Mouse (Mus musculus) layer of hippocampus, adult 2 months (tissue): ENCODE measurements around the gene Atp6v0d1. TPM values are rescaled to one million over a fixed set of nuclear protein-coding genes. Genes with fewer than 3 reads are reported as not detected.

Experiments used
- DNase-seq, 2 experiments: peaks; one replicate each; pipeline ENCODE4 v3.0.0; 2022; ENCODE audit warnings: low spot score in 2 of 2
- H3K27ac ChIP-seq: fragments of 200-600 bp; 2 replicates; pipeline ENCODE4 v1.8.1; 2022
- H3K4me3 ChIP-seq: fragments of 200-600 bp; 2 replicates; pipeline ENCODE4 v1.8.1; 2022; ENCODE audit warnings: mild to moderate bottlenecking
- CTCF ChIP-seq: fragments of 200-600 bp; conservative IDR thresholded peaks from 2 replicates; pipeline ENCODE4 v1.8.1; 2022; ENCODE audit warnings: antibody characterized with exemption, mild to moderate bottlenecking, moderate library complexity
- total RNA-seq, 2 experiments: library from RNA; stranded (reverse); gene quantifications; 2 replicates each; pipeline ENCODE4 v1.2.3; 2021

Gene Atp6v0d1
- total RNA-seq, 2 experiments from 2014 or later = 278 to 305 TPM

DNA sequence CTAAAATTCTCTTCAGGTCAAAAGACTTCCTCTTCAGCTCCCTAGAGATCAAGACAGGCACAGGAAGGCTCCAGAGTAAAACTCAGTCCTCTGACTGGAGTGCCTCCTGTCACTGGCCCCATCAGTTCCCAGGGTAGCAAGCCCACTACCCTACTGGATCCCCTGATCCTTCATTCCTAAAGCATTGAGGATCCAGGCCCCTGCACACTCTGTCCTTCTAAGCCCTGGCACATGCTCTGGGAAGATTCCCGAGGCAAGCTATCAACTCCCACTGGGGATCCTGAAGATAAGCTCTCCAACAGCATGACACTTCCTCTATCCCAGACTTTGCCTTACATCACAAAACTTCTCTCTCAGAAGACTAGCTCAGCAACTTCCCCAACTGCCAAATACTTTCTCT, 22.1 kb downstream of the Atp6v0d1 start:
- TF ChIP-seq CTCF = no peak
- no peak for DNase-seq
- Histone ChIP-seq H3K4me3 (no peak overlapping the region), H3K27ac (peak overlapping the region; percentile 49; the same call in 1 of the 2 replicates)

DNA sequence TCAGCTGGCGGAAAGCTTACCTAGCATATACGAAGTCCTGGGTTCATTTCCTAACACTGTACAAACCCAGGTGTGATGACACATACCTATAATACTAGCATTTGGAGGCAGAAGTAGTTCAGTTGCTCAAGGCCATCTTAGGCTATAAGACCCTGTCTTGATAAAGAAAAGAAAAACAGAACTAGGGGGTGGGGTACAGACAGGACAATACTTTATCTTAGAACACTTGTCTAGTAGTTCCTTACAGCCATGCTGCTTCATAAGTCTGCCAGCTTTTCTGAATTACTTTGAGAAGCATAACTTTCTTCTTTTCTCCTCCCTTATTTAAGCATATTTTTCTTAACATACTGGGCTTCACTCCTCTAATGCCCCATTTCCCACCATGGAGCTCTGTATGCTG, 23.0 kb downstream of the Atp6v0d1 start:
- TF ChIP-seq CTCF = no peak
- no peak overlapping the region for H3K4me3 ChIP-seq
- DNase-seq = no peak
- no peak overlapping the region for H3K27ac ChIP-seq

DNA sequence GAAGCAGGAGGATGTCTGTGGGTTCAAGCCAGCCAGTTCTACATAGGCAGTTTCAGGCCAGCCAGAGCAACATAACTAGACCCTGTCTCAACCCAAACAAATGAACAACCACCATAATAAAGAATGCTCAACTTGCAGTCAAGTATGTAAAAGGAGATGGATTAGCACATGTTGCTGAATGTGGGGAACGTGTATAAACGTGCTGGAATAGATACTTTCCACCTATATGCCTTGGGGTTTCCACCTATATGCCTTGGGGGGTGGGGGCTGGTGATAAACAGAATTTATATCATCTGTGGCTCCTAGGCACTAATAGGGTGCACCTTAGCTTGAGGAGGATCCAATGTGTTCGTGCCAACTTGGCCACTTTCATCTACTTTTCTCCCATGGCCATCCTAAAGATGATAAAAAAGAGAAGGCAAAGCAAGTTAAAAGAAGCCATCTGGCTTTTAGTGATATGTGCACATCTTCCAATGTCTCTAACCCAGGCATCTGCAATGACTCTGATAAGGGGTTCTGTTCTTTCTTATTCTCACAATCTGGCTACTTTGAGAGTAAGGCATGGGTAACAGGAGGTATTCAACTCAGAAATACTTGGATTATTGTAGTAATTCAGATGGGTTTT, 23.7 kb downstream of the Atp6v0d1 start:
- H3K4me3 ChIP-seq = no peak overlapping the region
- TF ChIP-seq CTCF = no peak
- no peak overlapping the region for H3K27ac ChIP-seq
- no peak for DNase-seq

DNA sequence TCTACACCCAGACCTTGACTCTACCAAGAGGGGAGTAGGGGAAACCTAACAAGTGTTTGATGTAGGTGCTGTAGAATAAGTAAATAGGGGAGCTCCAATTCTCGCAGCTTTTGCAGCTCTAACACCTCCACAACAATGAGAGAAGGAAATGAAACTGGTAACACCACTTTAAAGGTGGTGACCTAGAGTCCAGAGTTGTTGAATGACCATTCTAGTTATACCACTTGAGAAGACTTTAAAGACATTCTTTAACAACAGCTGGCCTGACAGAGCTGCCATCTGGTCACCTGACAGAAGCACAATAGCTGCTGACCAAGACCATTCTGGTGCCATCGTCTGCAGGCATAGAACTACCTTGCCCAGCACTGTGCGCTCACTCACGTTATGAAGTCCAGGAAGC, 26.9 kb downstream of the Atp6v0d1 start:
- Histone ChIP-seq H3K27ac (no peak overlapping the region), H3K4me3 (no peak overlapping the region)
- no peak for DNase-seq
- TF ChIP-seq CTCF = no peak

DNA sequence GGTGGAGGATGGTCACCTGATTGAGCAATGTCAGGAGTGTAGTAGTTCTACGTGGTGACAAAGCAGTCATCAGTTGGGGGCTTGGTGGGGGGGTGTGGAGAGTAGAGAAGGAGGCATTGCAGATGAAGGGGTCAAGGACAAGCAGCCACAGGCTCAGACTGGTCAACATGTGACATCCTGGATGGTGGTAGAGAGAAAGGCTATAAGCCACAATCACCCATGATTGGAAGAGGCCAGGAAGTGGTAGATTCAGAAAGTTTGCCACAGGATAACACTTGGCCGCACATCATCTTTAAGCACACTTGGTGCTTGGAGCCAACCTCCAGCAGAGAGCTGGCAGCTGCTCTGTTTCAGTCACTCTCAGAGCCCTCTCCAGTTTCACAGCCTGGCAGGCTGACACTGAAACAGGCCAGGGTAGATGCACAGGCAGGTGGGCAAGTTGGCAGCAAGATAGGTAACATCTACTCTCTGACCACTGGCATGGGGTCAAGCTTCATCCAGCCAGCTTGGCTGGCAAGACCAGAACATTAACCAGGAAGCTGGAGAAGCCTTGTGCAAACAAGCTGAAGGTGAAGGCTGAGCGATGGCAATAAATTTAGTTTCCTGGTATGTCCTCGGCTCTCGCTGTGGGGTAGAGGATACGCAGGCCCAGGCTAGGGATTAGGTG, 28.7 kb downstream of the Atp6v0d1 start:
- DNase-seq = no peak
- no peak for TF ChIP-seq CTCF
- no peak overlapping the region for H3K4me3 ChIP-seq
- H3K27ac ChIP-seq = peak overlapping the region; percentile 1; the same call in 1 of the 2 replicates

DNA sequence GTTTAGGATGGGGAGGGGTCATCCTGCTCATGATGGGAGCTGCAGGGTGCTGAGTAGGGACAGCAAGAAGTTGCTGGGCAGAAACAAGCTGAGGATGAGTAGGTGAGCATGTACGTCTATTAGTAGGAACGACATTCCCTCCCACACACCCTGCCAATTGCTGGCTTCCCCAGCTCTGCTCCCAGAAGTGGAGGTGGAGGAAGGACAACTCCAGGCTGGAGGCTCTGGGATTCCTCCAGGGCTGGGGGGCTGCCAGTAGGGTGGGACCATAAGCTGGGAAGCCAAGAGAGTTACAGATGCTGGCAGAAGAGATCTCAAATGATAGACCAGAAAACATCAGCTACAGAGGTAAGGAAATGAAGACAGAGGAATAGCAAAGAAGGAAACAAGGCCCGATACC, 29.3 kb downstream of the Atp6v0d1 start:
- TF ChIP-seq CTCF = no peak
- no peak for DNase-seq
- no peak overlapping the region for H3K27ac ChIP-seq
- H3K4me3 ChIP-seq = no peak overlapping the region

DNA sequence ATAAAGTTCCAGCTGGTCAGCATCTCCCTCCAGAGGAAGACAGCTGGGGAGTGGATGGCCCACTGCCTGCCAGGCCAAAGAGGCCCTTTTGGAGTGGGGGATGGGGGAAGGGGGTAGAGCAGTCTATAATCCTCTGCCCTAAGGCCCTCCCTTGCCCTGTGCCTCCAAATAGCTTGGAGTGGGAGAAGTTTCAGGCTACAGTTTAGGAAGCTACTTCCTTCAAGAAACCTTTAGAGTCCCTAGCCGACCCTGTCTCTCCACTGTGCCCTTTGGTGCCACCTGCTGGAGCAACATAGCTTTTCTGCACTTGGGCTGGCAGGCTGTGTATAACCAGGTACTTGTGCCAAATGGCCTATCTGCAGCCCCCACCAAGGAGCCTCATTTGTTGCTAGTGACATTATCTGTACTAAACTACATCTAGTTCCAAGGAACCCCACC, 31.9 kb downstream of the Atp6v0d1 start:
- Histone ChIP-seq H3K27ac (no peak overlapping the region), H3K4me3 (no peak overlapping the region)
- TF ChIP-seq CTCF = peak; percentile 85
- DNase-seq = peak in 1 of 2 experiments; percentile 69

DNA sequence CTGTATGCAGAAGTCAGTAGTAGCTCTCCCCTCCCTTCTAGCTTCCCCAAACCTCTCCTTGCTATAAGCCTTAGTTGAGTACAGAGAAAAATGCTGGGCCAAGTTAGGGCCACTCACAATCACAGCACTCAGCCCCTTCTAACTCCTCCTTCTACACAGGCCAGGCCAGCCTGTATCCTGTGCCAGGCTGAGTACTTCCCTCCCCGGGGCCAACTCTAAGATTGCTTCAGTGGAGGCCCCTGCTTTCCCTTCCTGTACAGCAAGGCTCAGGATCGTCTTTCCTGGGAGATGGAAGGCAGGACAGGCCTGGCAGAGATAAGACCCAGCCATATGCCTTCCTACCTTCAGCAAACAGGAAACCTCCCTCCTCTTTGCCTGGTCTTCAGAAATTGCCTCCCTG, 32.4 kb downstream of the Atp6v0d1 start:
- TF ChIP-seq CTCF = no peak
- Histone ChIP-seq H3K4me3 (no peak overlapping the region), H3K27ac (no peak overlapping the region)
- DNase-seq = no peak

DNA sequence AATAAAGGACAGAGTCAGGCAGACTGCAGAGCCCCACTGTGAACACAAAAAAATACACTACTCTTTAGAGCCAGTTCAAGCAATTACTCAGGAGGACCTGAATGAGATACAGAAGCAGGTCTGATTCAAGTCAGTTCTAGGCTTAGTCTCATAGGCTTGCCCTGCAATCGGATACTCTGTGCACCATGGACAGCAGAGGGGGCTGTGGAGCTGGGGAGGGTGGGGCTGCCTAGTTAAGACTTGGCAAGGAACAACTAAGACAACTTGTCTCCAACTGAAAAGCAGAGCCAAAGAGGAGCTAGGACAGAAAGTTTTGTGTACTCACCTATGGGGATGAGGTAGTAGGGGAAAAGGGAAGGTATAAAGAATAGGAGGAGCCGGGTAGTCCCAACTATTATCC, 34.1 kb downstream of the Atp6v0d1 start:
- no peak overlapping the region for H3K27ac ChIP-seq
- H3K4me3 ChIP-seq = no peak overlapping the region
- peak; percentile 75 for TF ChIP-seq CTCF
- no peak for DNase-seq

DNA sequence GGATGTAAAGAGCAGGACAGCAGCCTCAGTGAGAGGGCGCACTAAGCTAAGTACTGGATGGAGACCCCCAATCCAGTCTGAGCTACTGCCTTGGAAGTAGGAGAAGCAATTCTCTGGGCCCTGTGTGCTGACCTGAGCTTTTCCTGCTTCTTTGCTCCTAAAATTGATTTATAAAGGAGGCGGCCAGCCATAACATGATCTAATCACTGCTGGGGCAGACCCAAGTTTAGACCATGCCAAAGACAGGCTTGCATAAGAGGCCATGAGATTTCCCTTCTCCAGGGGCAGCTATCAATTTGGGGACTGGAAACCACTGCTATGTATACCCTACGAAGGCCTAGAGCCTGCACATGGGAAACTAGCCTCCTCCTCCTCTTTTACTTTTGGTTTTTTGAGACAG, 36.6 kb downstream of the Atp6v0d1 start:
- no peak for DNase-seq
- Histone ChIP-seq H3K4me3 (no peak overlapping the region), H3K27ac (no peak overlapping the region)
- TF ChIP-seq CTCF = no peak

DNA sequence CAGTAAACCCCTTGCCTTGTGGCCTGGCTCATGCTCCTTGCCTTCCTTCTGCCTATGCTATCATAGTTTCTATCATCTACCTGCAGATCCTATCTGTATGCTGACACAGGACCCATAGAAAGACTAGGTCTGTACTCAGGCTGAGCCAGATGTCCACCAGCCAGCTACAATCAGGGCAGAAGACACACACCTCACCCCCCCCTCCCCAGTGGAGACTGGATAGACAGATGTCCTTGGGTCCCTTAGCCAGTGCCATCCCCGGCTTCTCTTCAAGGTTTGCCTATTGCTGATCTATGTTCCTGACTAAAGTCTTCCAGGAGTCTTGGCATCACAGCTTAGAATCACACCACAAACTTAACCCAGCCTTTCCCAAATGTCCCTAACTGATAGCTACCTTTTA, 37.6 kb downstream of the Atp6v0d1 start:
- Histone ChIP-seq H3K4me3 (no peak overlapping the region), H3K27ac (no peak overlapping the region)
- no peak for DNase-seq
- no peak for TF ChIP-seq CTCF

DNA sequence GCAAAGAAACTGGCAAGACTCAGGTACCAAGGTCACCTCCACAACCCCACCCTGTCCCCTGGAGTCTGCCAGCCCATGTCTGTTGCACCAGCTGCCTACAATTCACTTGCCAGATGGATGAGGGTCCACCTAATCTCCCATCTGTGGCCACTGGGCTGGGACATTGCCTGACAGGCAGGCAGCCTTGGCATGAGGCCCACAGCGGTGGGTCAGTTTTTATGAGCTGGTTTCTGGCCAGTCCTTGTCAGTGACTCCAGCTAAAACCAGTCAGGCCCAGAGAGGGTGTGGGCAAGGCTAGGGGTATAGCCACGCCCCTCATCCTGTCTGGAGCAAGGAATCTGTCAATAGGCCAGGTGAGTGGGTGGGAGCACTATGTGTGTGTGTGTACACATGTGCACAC, 38.7 kb downstream of the Atp6v0d1 start:
- no peak for DNase-seq
- no peak overlapping the region for H3K27ac ChIP-seq
- H3K4me3 ChIP-seq = no peak overlapping the region
- TF ChIP-seq CTCF = no peak

DNA sequence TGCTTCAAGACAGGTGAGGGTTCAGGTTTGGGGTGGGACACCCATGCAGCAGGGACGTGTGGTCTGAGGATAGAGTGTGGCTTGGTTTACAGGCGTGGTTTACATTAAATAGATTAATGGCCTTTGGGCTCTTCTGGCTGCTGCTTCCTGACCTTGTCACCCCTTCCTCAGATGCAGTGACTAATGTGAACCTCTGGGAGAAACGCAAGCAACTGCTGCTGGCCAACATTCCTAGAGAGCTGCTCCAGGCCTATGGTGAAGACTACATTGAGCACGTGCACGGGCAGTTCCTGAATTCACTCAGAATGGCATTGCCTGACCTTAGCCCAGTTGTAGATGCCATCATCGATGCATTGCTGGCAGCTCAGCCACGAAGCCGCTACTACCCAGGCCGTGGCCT, 43.0 kb downstream of the Atp6v0d1 start:
- DNase-seq = no peak
- no peak overlapping the region for H3K4me3 ChIP-seq
- no peak for TF ChIP-seq CTCF
- H3K27ac ChIP-seq = no peak overlapping the region
